Mouse (Mus musculus): ENCODE data around the gene Spaar. TPM values are rescaled to one million over a fixed set of nuclear protein-coding genes. Genes with fewer than 3 reads are reported as not detected.

Gene Spaar
- polyA plus RNA-seq, 1 experiment from 2014 or later = 0.06 TPM

DNA sequence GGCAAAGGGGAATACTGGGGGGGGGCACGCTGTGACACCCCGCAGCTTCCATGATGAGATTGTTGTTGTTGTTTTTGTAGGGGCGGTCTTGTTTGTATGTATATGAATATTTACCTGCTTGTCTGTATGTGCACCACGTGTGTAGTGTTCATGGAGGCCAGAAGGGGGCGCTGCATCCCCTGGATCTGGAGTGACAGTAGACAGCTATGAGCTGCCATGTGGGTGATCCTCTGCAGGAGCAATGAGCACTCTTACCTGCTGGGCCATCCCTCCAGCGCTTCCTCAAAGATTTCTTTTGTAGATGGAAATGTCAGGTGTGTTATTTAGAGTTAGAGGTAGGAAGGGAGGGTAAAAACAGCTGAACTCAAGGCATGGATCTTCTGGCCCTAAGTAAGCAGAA is 26.4 kb upstream of the Spaar start:
- H3K36me3 ChIP-seq (ENCODE audit: control insufficient read depth, insufficient read depth, low read length) = no peaks in the 10 kb centered on the region
- no peaks in the 10 kb centered on the region for H3K4me1 ChIP-seq (ENCODE audit: control insufficient read depth, insufficient read depth, low read length)
- no peak overlapping the region for H3K9ac ChIP-seq (ENCODE audit: low read length)
- ATAC-seq = no peak
- no peak overlapping the region for H3K4me3 ChIP-seq (ENCODE audit: low read depth, low read length)
- no peaks in the 10 kb centered on the region for H3K9me3 ChIP-seq (replicated peaks; ENCODE audit: control insufficient read depth, low read length)
- no peak for DNase-seq (ENCODE audit: low spot score)
- 78% methylated on average over 6 of the region's 6 CpGs for WGBS
- no peak overlapping the region for H3K4me2 ChIP-seq (ENCODE audit: low read length)
- H3K27ac ChIP-seq (ENCODE audit: low read depth, low read length) = no peak overlapping the region
- no peaks in the 10 kb centered on the region for H3K27me3 ChIP-seq (replicated peaks; ENCODE audit: control insufficient read depth, insufficient read depth, low read length)

DNA sequence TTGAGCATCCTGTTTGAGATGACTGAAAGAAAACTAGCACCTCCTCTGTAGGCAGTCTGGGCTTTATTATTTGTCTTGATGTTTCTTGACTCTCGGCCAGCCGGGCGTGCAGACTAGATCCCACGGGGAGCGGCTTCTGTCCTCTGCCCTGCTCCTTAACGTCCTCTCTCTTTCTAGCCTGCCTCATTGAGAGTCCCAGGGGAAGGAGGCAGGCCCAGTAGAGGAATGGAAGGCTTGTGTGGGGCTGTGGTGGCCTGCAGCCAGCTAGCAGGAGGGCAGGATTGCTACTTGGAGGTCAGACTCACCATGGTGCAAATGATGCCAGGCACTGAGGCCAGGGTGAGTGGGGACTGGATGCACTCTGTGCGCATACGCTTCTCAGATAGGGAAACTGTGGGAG is 26.0 kb upstream of the Spaar start:
- no peak for ATAC-seq
- Histone ChIP-seq H3K27me3 (replicated peaks; ENCODE audit: control insufficient read depth, insufficient read depth, low read length) (no peaks in the 10 kb centered on the region), H3K27ac (ENCODE audit: low read depth, low read length) (no peak overlapping the region), H3K9me3 (replicated peaks; ENCODE audit: control insufficient read depth, low read length) (no peaks in the 10 kb centered on the region), H3K4me2 (ENCODE audit: low read length) (no peak overlapping the region), H3K9ac (ENCODE audit: low read length) (no peak overlapping the region), H3K4me3 (ENCODE audit: low read depth, low read length) (no peak overlapping the region), H3K4me1 (ENCODE audit: control insufficient read depth, insufficient read depth, low read length) (no peaks in the 10 kb centered on the region), H3K36me3 (ENCODE audit: control insufficient read depth, insufficient read depth, low read length) (no peaks in the 10 kb centered on the region)
- no peak for DNase-seq (ENCODE audit: low spot score)
- WGBS = 85% methylated on average over 8 of the region's 8 CpGs

DNA sequence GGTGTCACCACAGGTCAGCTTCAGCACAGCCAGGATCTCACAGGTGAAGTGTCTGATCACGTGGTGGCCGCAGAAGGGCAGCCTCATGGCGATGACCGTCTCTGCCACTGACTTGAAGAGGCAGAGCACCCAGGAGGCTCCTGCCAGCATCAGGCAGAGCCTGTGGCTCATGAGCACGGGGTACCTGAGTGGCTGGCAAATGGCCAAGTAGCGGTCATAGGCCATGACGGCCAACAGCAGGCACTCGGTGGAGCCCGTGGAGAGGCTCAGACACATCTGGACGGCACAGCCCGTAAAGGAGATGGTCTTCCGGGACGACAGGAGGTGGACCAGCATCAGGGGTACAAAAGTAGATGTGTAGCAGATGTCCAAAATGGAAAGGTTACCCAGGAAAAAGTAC is 23.8 kb upstream of the Spaar start:
- H3K4me1 ChIP-seq (ENCODE audit: control insufficient read depth, insufficient read depth, low read length) = no peaks in the 10 kb centered on the region
- WGBS = 86% methylated on average over 13 of the region's 13 CpGs
- no peaks in the 10 kb centered on the region for H3K36me3 ChIP-seq (ENCODE audit: control insufficient read depth, insufficient read depth, low read length)
- no peak overlapping the region for H3K4me3 ChIP-seq (ENCODE audit: low read depth, low read length)
- no peaks in the 10 kb centered on the region for H3K27me3 ChIP-seq (replicated peaks; ENCODE audit: control insufficient read depth, insufficient read depth, low read length)
- ATAC-seq (no peak), DNase-seq (ENCODE audit: low spot score) (no peak)
- no peaks in the 10 kb centered on the region for H3K9me3 ChIP-seq (replicated peaks; ENCODE audit: control insufficient read depth, low read length)
- no peak overlapping the region for H3K27ac ChIP-seq (ENCODE audit: low read depth, low read length)
- no peak overlapping the region for H3K9ac ChIP-seq (ENCODE audit: low read length)
- no peak overlapping the region for H3K4me2 ChIP-seq (ENCODE audit: low read length)

DNA sequence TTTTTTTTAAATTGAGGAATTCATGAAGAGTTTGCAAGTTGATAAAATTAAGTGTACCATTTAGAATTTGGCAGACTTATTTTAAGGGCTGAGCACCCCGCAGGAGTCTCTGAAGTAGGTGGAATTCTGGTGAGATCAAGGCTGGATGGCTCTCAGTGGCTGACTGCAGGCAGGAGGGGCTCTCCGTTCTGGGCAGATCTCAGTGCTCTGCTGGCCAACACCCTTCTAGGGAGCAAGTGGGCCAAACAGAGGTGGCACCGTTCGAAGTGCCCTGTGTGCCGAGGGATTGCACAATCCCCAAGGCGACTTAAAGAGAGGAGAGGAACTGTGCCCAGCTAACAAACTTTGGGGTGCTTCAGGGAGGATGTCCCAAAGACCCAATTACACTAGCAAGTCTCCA is 20.0 kb upstream of the Spaar start, which contains the start of gene Olfr71:
Gene Olfr71, minus strand, starts transcription at position 387 of the 400 bp plus-strand sequence.
- ATAC-seq = no peak
- no peak within 1 kb of the TSS for H3K4me3 ChIP-seq (ENCODE audit: low read depth, low read length)
- no peaks in the 10 kb centered on the region for H3K27me3 ChIP-seq (replicated peaks; ENCODE audit: control insufficient read depth, insufficient read depth, low read length)
- no peak within 1 kb of the TSS for H3K9ac ChIP-seq (ENCODE audit: low read length)
- H3K27ac ChIP-seq (ENCODE audit: low read depth, low read length) = no peak within 1 kb of the TSS
- no peak within 1 kb of the TSS for H3K4me2 ChIP-seq (ENCODE audit: low read length)
- H3K4me1 ChIP-seq (ENCODE audit: control insufficient read depth, insufficient read depth, low read length) = no peaks in the 10 kb centered on the region
- DNase-seq (ENCODE audit: low spot score) = no peak
- no peaks in the 10 kb centered on the region for H3K36me3 ChIP-seq (ENCODE audit: control insufficient read depth, insufficient read depth, low read length)
- WGBS = 80% methylated on average over 6 of the region's 6 CpGs
- H3K9me3 ChIP-seq (replicated peaks; ENCODE audit: control insufficient read depth, low read length) = no peaks in the 10 kb centered on the region

DNA sequence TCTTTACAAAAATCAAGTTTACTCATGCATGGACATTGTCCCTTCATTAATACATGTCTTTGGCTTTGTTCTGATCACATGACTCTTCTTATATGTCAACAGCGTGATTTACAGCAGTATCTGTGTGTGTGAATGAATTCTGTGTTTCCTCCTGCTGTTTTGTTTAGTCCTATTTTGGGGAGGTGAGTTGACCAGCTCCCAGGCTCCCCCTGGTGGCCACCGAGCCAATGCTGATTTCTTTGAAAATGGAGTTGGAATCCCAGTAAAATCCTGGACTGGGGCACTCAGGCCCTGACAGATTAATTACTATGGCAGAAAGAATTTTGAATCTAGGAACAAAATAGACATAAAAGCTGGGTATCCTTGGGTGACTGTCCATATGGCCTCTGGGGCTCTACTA is 18.0 kb upstream of the Spaar start:
- H3K27ac ChIP-seq (ENCODE audit: low read depth, low read length) = no peak overlapping the region
- H3K9ac ChIP-seq (ENCODE audit: low read length) = no peak overlapping the region
- H3K4me3 ChIP-seq (ENCODE audit: low read depth, low read length) = no peak overlapping the region
- H3K36me3 ChIP-seq (ENCODE audit: control insufficient read depth, insufficient read depth, low read length) = no peaks in the 10 kb centered on the region
- 0% methylated on average over 2 of the region's 2 CpGs for WGBS
- peak; percentile 74 for DNase-seq (ENCODE audit: low spot score)
- no peaks in the 10 kb centered on the region for H3K4me1 ChIP-seq (ENCODE audit: control insufficient read depth, insufficient read depth, low read length)
- no peaks in the 10 kb centered on the region for H3K27me3 ChIP-seq (replicated peaks; ENCODE audit: control insufficient read depth, insufficient read depth, low read length)
- no peak overlapping the region for H3K4me2 ChIP-seq (ENCODE audit: low read length)
- no peaks in the 10 kb centered on the region for H3K9me3 ChIP-seq (replicated peaks; ENCODE audit: control insufficient read depth, low read length)
- ATAC-seq = no peak

DNA sequence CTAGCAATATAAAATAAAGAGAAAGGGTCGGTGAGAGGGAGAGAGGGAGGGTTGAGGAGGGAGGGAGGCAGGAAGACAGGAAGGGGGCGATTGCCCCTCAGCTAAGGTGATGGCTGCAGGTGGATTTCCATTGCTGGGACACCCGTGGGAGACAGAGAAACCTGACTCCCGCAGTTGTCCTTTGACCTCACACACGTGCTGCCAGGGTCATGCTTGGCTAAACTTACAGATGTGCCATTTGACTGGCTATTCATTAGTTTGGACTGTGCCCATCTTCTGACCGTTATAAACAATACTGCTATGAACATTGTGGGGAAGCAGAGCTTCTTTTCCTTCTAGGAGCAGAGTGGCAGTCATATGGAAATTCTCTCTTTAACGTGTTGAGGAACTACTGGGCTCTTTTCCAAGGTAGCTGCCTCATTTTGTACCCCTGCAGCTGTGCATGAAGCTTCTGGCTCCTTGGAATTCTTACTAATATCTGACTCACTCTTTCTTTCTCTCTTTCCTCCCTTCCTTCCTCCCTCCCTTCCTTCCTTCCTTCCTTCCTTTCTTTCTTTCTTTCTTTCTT is 16.1 kb upstream of the Spaar start:
- H3K9ac ChIP-seq (ENCODE audit: low read length) = no peak overlapping the region
- no peak for ATAC-seq
- no peaks in the 10 kb centered on the region for H3K9me3 ChIP-seq (replicated peaks; ENCODE audit: control insufficient read depth, low read length)
- peak; percentile 78 for DNase-seq (ENCODE audit: low spot score)
- H3K27me3 ChIP-seq (replicated peaks; ENCODE audit: control insufficient read depth, insufficient read depth, low read length) = no peaks in the 10 kb centered on the region
- H3K36me3 ChIP-seq (ENCODE audit: control insufficient read depth, insufficient read depth, low read length) = no peaks in the 10 kb centered on the region
- H3K4me1 ChIP-seq (ENCODE audit: control insufficient read depth, insufficient read depth, low read length) = no peaks in the 10 kb centered on the region
- H3K4me2 ChIP-seq (ENCODE audit: low read length) = no peak overlapping the region
- 38% methylated on average over 7 of the region's 7 CpGs for WGBS
- H3K27ac ChIP-seq (ENCODE audit: low read depth, low read length) = no peak overlapping the region
- no peak overlapping the region for H3K4me3 ChIP-seq (ENCODE audit: low read depth, low read length)

DNA sequence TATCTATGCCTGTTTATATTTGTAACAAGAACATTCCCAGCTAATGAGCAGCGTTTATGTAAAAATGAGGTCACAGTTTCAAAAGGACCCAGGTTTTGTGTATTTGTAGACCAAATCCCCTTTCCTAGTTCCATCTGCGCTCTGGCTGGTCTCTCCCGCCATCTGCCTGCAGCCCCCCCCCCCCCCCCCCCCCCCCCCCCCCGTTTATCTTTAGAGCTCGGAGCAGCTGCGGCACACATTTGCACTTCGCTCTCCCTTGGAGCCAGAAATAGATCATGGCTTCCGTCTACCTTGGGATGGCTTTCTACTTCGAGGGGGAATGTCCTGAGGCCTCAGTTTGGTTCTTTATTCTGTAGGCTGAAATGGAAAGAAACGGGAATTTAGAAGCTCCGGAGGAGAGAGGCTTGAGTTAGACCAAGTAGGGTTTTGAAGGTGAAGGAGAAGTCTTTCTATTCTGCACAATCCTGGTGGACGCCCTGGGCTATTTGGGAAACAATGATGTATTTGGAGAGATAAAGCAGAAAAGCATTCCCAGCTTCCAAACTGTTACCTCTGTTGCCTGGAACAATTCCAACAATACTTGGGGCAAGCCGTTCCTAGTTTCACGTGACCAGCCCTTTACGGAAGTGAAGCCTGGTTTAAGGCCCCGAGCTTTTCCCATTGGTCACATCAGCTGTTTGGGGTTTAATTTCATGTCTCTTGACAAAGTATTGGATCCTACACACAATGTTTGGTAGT is 9.2 kb upstream of the Spaar start:
- Histone ChIP-seq H3K27me3 (replicated peaks; ENCODE audit: control insufficient read depth, insufficient read depth, low read length) (no peaks in the 10 kb centered on the region), H3K9ac (ENCODE audit: low read length) (no peak overlapping the region), H3K9me3 (replicated peaks; ENCODE audit: control insufficient read depth, low read length) (no peaks in the 10 kb centered on the region), H3K4me2 (ENCODE audit: low read length) (no peak overlapping the region), H3K4me1 (ENCODE audit: control insufficient read depth, insufficient read depth, low read length) (peaks cover 3% of the 10 kb centered on the region; the same call in 1 of the 2 replicates), H3K27ac (ENCODE audit: low read depth, low read length) (peak overlapping the region; percentile 65), H3K4me3 (ENCODE audit: low read depth, low read length) (no peak overlapping the region), H3K36me3 (ENCODE audit: control insufficient read depth, insufficient read depth, low read length) (no peaks in the 10 kb centered on the region)
- peak; percentile 71 for DNase-seq (ENCODE audit: low spot score)
- ATAC-seq = peak; percentile 46
- 61% methylated on average over 13 of the region's 16 CpGs for WGBS

DNA sequence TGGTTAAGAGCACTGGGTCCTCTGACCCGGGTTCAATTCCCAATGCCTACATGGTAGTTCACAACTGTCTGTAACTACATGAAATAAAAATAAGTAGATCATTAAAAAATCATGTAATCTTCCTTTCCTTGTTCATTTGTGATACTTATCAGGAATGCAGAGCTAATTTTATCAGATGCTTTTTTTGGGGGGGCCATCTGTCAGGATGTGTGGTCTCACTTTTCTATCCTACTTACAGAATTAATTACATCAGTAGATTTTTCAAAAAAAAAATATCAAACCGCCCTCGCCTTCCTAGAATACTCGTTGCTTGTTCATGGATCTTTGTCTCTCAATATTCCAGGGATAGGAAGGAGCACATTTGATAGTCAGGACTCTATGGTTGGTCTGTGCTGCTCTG is 7.6 kb upstream of the Spaar start:
- Histone ChIP-seq H3K4me1 (ENCODE audit: control insufficient read depth, insufficient read depth, low read length) (peaks cover 3% of the 10 kb centered on the region; the same call in 1 of the 2 replicates), H3K9me3 (replicated peaks; ENCODE audit: control insufficient read depth, low read length) (no peaks in the 10 kb centered on the region), H3K4me3 (ENCODE audit: low read depth, low read length) (no peak overlapping the region), H3K27me3 (replicated peaks; ENCODE audit: control insufficient read depth, insufficient read depth, low read length) (no peaks in the 10 kb centered on the region), H3K9ac (ENCODE audit: low read length) (no peak overlapping the region), H3K4me2 (ENCODE audit: low read length) (no peak overlapping the region), H3K27ac (ENCODE audit: low read depth, low read length) (0 out of 2 replicates have a peak overlapping the region, but pooled peaks have one; percentile 33), H3K36me3 (ENCODE audit: control insufficient read depth, insufficient read depth, low read length) (no peaks in the 10 kb centered on the region)
- WGBS = 86% methylated on average over 4 of the region's 4 CpGs
- no peak for ATAC-seq
- DNase-seq (ENCODE audit: low spot score) = peak; percentile 20

DNA sequence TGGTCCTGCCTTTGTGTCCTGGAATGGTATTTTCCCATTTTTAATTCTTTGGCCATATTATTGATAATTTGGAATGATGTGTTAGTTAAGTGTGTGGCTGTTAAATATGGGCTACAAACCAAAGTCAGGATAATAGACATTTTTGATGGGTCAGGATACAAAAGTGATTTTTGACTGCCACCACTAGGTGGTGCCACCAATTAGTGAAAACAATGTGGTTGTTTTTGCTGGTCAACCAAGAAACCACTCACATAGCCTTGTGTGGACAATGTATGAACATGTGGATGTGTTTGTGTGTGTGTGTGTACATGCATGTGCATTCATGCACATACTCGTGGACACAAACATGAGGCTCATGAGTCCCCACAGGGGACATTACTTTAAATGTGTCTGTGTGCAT is 5.1 kb upstream of the Spaar start:
- no peak overlapping the region for H3K27ac ChIP-seq (ENCODE audit: low read depth, low read length)
- 37% methylated on average over 1 of the region's 1 CpGs for WGBS
- no peaks in the 10 kb centered on the region for H3K27me3 ChIP-seq (replicated peaks; ENCODE audit: control insufficient read depth, insufficient read depth, low read length)
- H3K4me3 ChIP-seq (ENCODE audit: low read depth, low read length) = no peak overlapping the region
- peak; percentile 51 for DNase-seq (ENCODE audit: low spot score)
- H3K4me2 ChIP-seq (ENCODE audit: low read length) = no peak overlapping the region
- ATAC-seq = no peak
- H3K4me1 ChIP-seq (ENCODE audit: control insufficient read depth, insufficient read depth, low read length) = peaks cover 3% of the 10 kb centered on the region; the same call in 1 of the 2 replicates
- no peak overlapping the region for H3K9ac ChIP-seq (ENCODE audit: low read length)
- H3K9me3 ChIP-seq (replicated peaks; ENCODE audit: control insufficient read depth, low read length) = no peaks in the 10 kb centered on the region
- H3K36me3 ChIP-seq (ENCODE audit: control insufficient read depth, insufficient read depth, low read length) = no peaks in the 10 kb centered on the region
